Mouse (Mus musculus) olfactory bulb, adult 2 months (tissue): ENCODE measurements around the gene Cradd.

Experiments
- CTCF ChIP-seq: fragments of 200-500 bp; IDR thresholded peaks from 2 replicates; pipeline ENCODE4 v1.5.1; 2012; ENCODE audit warnings: low read depth, mild to moderate bottlenecking, low read length, moderate library complexity; ENCODE audit not compliant: insufficient read depth
- POLR2A ChIP-seq: fragments of 200-500 bp; IDR thresholded peaks from 2 replicates; pipeline ENCODE4 v1.6.1; 2012; ENCODE audit warnings: mild to moderate bottlenecking, low read depth, low read length, moderate library complexity; ENCODE audit not compliant: insufficient read depth

- no peak for TF ChIP-seq CTCF
- TF ChIP-seq POLR2A = no peak
Observed at GRCm38 (mm10) chr10:95191881-95192280, 132.1 kb downstream of the Cradd start.
